8 mouse cellular contexts compared by ENCODE assay signal in genomic region chr6:88198070-88198940, GRCm38 (mm10). TPM values are rescaled to one million over a fixed set of nuclear protein-coding genes. Genes with fewer than 3 reads are reported as not detected.
A peak's percentile ranks its signal among the peaks of the same experiment; 100 is the strongest.
DNase-seq lines count a peak whose midpoint lies in the region; ATAC-seq and TF ChIP-seq lines count a peak whose summit lies in the region.

No protein-coding gene starts in this region.

- no peak for TF ChIP-seq EP300 in liver, embryonic 14.5 days (IDR thresholded peaks at IDR 0.05; ENCODE audit: low read depth)

- no peak for TF ChIP-seq CTCF in bone marrow macrophage, adult 2 months (IDR thresholded peaks at IDR 0.05; ENCODE audit: low read depth, low read length)
- no peak for TF ChIP-seq CTCF in hindbrain, postnatal 0 days (IDR thresholded peaks at IDR 0.05; ENCODE audit: low read depth)
- TF ChIP-seq CTCF in liver, embryonic 14.5 days (IDR thresholded peaks at IDR 0.05; ENCODE audit: low read depth): no peak

- TF ChIP-seq POLR2A in bone marrow macrophage, adult 2 months (IDR thresholded peaks at IDR 0.05; ENCODE audit: borderline replicate concordance, low read depth, low read length): no peak

- H3K9ac ChIP-seq in hindbrain, postnatal 0 days (replicated peaks; ENCODE audit: low read length): no peak overlapping the region
- no peak overlapping the region for H3K9ac ChIP-seq in liver, embryonic 14.5 days (replicated peaks)
- H3K9ac ChIP-seq in neural tube, embryonic 11.5 days (ENCODE audit: low read length): no peak overlapping the region

- H3K36me3 ChIP-seq in hindbrain, postnatal 0 days (ENCODE audit: insufficient read depth, low read length): no peaks in the 10 kb centered on the region
- H3K36me3 ChIP-seq in liver, embryonic 14.5 days (replicated peaks; ENCODE audit: control insufficient read depth, insufficient read depth, low read depth): no peaks in the 10 kb centered on the region
- H3K36me3 ChIP-seq in neural tube, embryonic 11.5 days (ENCODE audit: control insufficient read depth, insufficient read depth, low read length): no peaks in the 10 kb centered on the region

- DNase-seq in ES-CJ7 (ENCODE audit: low read depth, low spot score): peak; percentile 55
- peak; percentile 77 for DNase-seq in gastrocnemius, postnatal 10 days
- DNase-seq in hindbrain, postnatal 0 days (ENCODE audit: low spot score): peak; percentile 61
- peak in 1 of 3 experiments; percentile 17 for DNase-seq in liver, embryonic 14.5 days (ENCODE audit: low read depth in 3 of 3, low spot score in 3 of 3)
- peak; percentile 83 for DNase-seq in neural tube, embryonic 11.5 days (ENCODE audit: low spot score)
- no peak for DNase-seq in frontal cortex, adult 2 months (ENCODE audit: extremely low spot score in 1 of 2, low spot score in 1 of 2)

- H3K27me3 ChIP-seq in hindbrain, postnatal 0 days (ENCODE audit: insufficient read depth, low read length): peaks cover 87% of the 10 kb centered on the region
- H3K27me3 ChIP-seq in liver, embryonic 14.5 days (ENCODE audit: control insufficient read depth, insufficient read depth, low read length): peaks cover 92% of the 10 kb centered on the region
- peaks cover 99% of the 10 kb centered on the region for H3K27me3 ChIP-seq in neural tube, embryonic 11.5 days (ENCODE audit: control insufficient read depth, insufficient read depth, low read length)

- no peak for ATAC-seq in hindbrain, postnatal 0 days
- peak; percentile 54; the same call in 1 of the 2 replicates for ATAC-seq in liver, embryonic 14.5 days (ENCODE audit: insufficient read depth)
- peak; percentile 54; the same call in 1 of the 2 replicates for ATAC-seq in neural tube, embryonic 11.5 days (ENCODE audit: insufficient read depth, low FRiP score, low TSS enrichment)
- ATAC-seq in inflammation-experienced regulatory T-cells, adult 6 months: no peak

- no peak overlapping the region for H3K27ac ChIP-seq in bone marrow macrophage, adult 2 months (ENCODE audit: insufficient read depth, low read depth, low read length)
- no peak overlapping the region for H3K27ac ChIP-seq in hindbrain, postnatal 0 days
- H3K27ac ChIP-seq in liver, embryonic 14.5 days: no peak overlapping the region
- H3K27ac ChIP-seq in neural tube, embryonic 11.5 days (ENCODE audit: low read depth, low read length): no peak overlapping the region

- under 1% methylated on average over 62 of the region's 62 CpGs for WGBS in hindbrain, postnatal 0 days
- WGBS in liver, embryonic 14.5 days (ENCODE audit: insufficient replicate concordance): under 1% methylated on average over 52 of the region's 62 CpGs
- WGBS in neural tube, embryonic 11.5 days: under 1% methylated on average over 61 of the region's 62 CpGs

- H3K4me2 ChIP-seq in hindbrain, postnatal 0 days (ENCODE audit: low read depth, low read length): peak overlapping the region; percentile 50
- peak overlapping the region; percentile 62 for H3K4me2 ChIP-seq in liver, embryonic 14.5 days (ENCODE audit: low read depth)
- H3K4me2 ChIP-seq in neural tube, embryonic 11.5 days (ENCODE audit: low read depth): peak overlapping the region; percentile 56

- H3K4me1 ChIP-seq in bone marrow macrophage, adult 2 months (ENCODE audit: control insufficient read depth, insufficient read depth, low read length): no peaks in the 10 kb centered on the region
- H3K4me1 ChIP-seq in hindbrain, postnatal 0 days (ENCODE audit: insufficient read depth, low read length): peaks cover 7% of the 10 kb centered on the region; the same call in 1 of the 2 replicates
- no peaks in the 10 kb centered on the region for H3K4me1 ChIP-seq in liver, embryonic 14.5 days (replicated peaks; ENCODE audit: control insufficient read depth in 2 of 2, insufficient read depth in 2 of 2, low read length in 1 of 2)
- peaks cover 19% of the 10 kb centered on the region for H3K4me1 ChIP-seq in neural tube, embryonic 11.5 days (ENCODE audit: control insufficient read depth, insufficient read depth, low read length)

- peak overlapping the region; percentile 43 for H3K4me3 ChIP-seq in bone marrow macrophage, adult 2 months (ENCODE audit: insufficient read depth, low read length)
- peak overlapping the region; percentile 30 for H3K4me3 ChIP-seq in hindbrain, postnatal 0 days (ENCODE audit: low read length)
- H3K4me3 ChIP-seq in liver, embryonic 14.5 days (ENCODE audit: insufficient read depth in 1 of 2, low read depth in 2 of 2, low read length in 2 of 2): peak overlapping the region; percentile 44 to 52
- peak overlapping the region; percentile 28 for H3K4me3 ChIP-seq in neural tube, embryonic 11.5 days (ENCODE audit: low read depth, low read length)

- H3K9me3 ChIP-seq in hindbrain, postnatal 0 days (ENCODE audit: low read length): no peaks in the 10 kb centered on the region
- H3K9me3 ChIP-seq in liver, embryonic 14.5 days (ENCODE audit: control insufficient read depth, low read length): no peaks in the 10 kb centered on the region
- H3K9me3 ChIP-seq in neural tube, embryonic 11.5 days (ENCODE audit: control insufficient read depth, low read length): no peaks in the 10 kb centered on the region

RNA-seq across cellular contexts. Expression of gene Gata2, which starts 4.6 kb away (rescaled TPM):
- 0.33 TPM in 1 of 2 replicates, not detected in the other for polyA plus RNA-seq in bone marrow macrophage, adult 2 months (2012; ENCODE audit: insufficient read depth, insufficient read length, missing spikeins)
- total RNA-seq in gastrocnemius, postnatal 10 days (2021): 1 to 10 TPM; 5.7 to 6.0 TPM
- 6.1 and 7.5 TPM in 2 replicates for total RNA-seq in hindbrain, postnatal 0 days (2014; rRNA removed)
- 17.9 and 19.7 TPM in 2 replicates for polyA plus RNA-seq in hindbrain, postnatal 0 days (2015; fragmentation: Nextera tagmentation; extraction: Ambion mirVana)
- polyA plus RNA-seq in liver, embryonic 14.5 days (2012; rRNA removed): 2.4 and 2.8 TPM in 2 replicates
- polyA plus RNA-seq in liver, embryonic 14.5 days (2014; fragmentation: Nextera tagmentation; extraction: Ambion mirVana): 3.1 and 3.9 TPM in 2 replicates
- polyA plus RNA-seq in neural tube, embryonic 11.5 days (2014; fragmentation: Nextera tagmentation; extraction: Ambion mirVana): 8.3 and 8.9 TPM in 2 replicates
- polyA plus RNA-seq in inflammation-experienced regulatory T-cells, adult 6 months (2017; shearing (Covaris generic)): not detected
- 5.7 and 7.4 TPM in 2 replicates for polyA plus RNA-seq in frontal cortex, adult 2 months (2012; rRNA removed)

RNA-seq across cellular contexts. Expression of gene Dnajb8, which starts 23.8 kb away (rescaled TPM):
- polyA plus RNA-seq in bone marrow macrophage, adult 2 months (2012; ENCODE audit: insufficient read depth, insufficient read length, missing spikeins): not detected in 2 replicates
- not detected for total RNA-seq in gastrocnemius, postnatal 10 days (2021)
- total RNA-seq in hindbrain, postnatal 0 days (2014; rRNA removed): not detected in 2 replicates
- not detected in 2 replicates for polyA plus RNA-seq in hindbrain, postnatal 0 days (2015; fragmentation: Nextera tagmentation; extraction: Ambion mirVana)
- polyA plus RNA-seq in liver, embryonic 14.5 days (2012; rRNA removed): not detected in 2 replicates
- not detected in 2 replicates for polyA plus RNA-seq in liver, embryonic 14.5 days (2014; fragmentation: Nextera tagmentation; extraction: Ambion mirVana)
- not detected in 2 replicates for polyA plus RNA-seq in neural tube, embryonic 11.5 days (2014; fragmentation: Nextera tagmentation; extraction: Ambion mirVana)
- not detected for polyA plus RNA-seq in inflammation-experienced regulatory T-cells, adult 6 months (2017; shearing (Covaris generic))
- not detected in 2 replicates for polyA plus RNA-seq in frontal cortex, adult 2 months (2012; rRNA removed)

Comparison
In these comparisons a context has a peak if more than half of its experiments do, and no peak if none do; other contexts are left out.
1. DNase-seq: peak in ES-CJ7 (single experiment), gastrocnemius, postnatal 10 days (single experiment), hindbrain, postnatal 0 days (single experiment) and neural tube, embryonic 11.5 days (single experiment); none in frontal cortex, adult 2 months (0 of 2).
2. ATAC-seq: peak in liver, embryonic 14.5 days (single experiment) and neural tube, embryonic 11.5 days (single experiment); none in hindbrain, postnatal 0 days (single experiment) and inflammation-experienced regulatory T-cells, adult 6 months (single experiment).
3. Peak in every context shown above with its lines, with median percentiles within 50 percentile points of each other: H3K4me3 ChIP-seq and H3K4me2 ChIP-seq.